Mouse (Mus musculus) c-Kit-positive CD71-negative TER-119-negative erythroid progenitor cells, embryonic 14.5 days (primary cell): ENCODE results near the gene Ctso.

Source experiments
- DNase-seq: peaks from one replicate; pipeline ENCODE4 v3.0.0-alpha.2; 2013; ENCODE audit warnings: low read depth

Gene Ctso

GRCm38 (mm10) chr3:81957484-81957883 lies 25.1 kb downstream of the Ctso start:
- DNase-seq, result no peak

- DNase-seq, result no peak
Observed at GRCm38 (mm10) chr3:81961336-81961735, 28.9 kb downstream of the Ctso start.

GRCm38 (mm10) chr3:81963768-81964167 lies 31.4 kb downstream of the Ctso start:
- no peak for DNase-seq

- DNase-seq, result no peak
Observed at GRCm38 (mm10) chr3:81964596-81964995, 32.2 kb downstream of the Ctso start.

GRCm38 (mm10) chr3:81975607-81976006 lies 43.2 kb downstream of the Ctso start:
- DNase-seq, result no peak

- DNase-seq, result no peak
Observed at GRCm38 (mm10) chr3:81976102-81976501, 43.7 kb downstream of the Ctso start, which contains the start of gene Tdo2. TSS of gene Tdo2 (minus strand) at chr3:81976202.

GRCm38 (mm10) chr3:81981576-81981975 lies 49.2 kb downstream of the Ctso start:
- DNase-seq, result no peak

- DNase-seq, result no peak
Observed at GRCm38 (mm10) chr3:81981990-81982389, 49.6 kb downstream of the Ctso start, which contains the start of gene Asic5. TSS of gene Asic5 (plus strand) at chr3:81982290.

- no peak for DNase-seq
Observed at GRCm38 (mm10) chr3:81983120-81983895, 50.9 kb downstream of the Ctso start.

- DNase-seq, result no peak
Observed at GRCm38 (mm10) chr3:81985100-81985499, 52.7 kb downstream of the Ctso start.

- no peak for DNase-seq
Observed at GRCm38 (mm10) chr3:81986103-81986502, 53.7 kb downstream of the Ctso start.

GRCm38 (mm10) chr3:81987628-81988027 lies 55.2 kb downstream of the Ctso start:
- no peak for DNase-seq

GRCm38 (mm10) chr3:81989692-81990141 lies 57.3 kb downstream of the Ctso start:
- no peak for DNase-seq

- no peak for DNase-seq
Observed at GRCm38 (mm10) chr3:81990531-81990930, 58.1 kb downstream of the Ctso start.

GRCm38 (mm10) chr3:81995371-81995770 lies 63.0 kb downstream of the Ctso start:
- DNase-seq, result no peak

- peak; percentile 22 for DNase-seq
Observed at GRCm38 (mm10) chr3:81995988-81996387, 63.6 kb downstream of the Ctso start.
